Mouse (Mus musculus) C2C12 (cell line): ENCODE data around the gene Amotl2.

Experiments used
- CTCF ChIP-seq: IDR thresholded peaks from one replicate; pipeline ENCODE4 v1.5.1; 2011; ENCODE audit not compliant: control insufficient read depth, insufficient read depth, insufficient read length
- FOSL1 ChIP-seq: IDR thresholded peaks from one replicate; pipeline ENCODE4 v1.8.0; 2011; ENCODE audit warnings: mild to moderate bottlenecking, low read length; ENCODE audit not compliant: poor library complexity, insufficient read depth, severe bottlenecking
- MAX ChIP-seq: IDR thresholded peaks from one replicate; pipeline ENCODE4 v1.6.1; 2011; ENCODE audit warnings: mild to moderate bottlenecking, control low read depth
- MYOD1 ChIP-seq: IDR thresholded peaks from one replicate; pipeline ENCODE4 v1.6.1; 2011; ENCODE audit warnings: low read depth; ENCODE audit not compliant: control insufficient read depth, insufficient read length
- MYOG ChIP-seq: IDR thresholded peaks from one replicate; pipeline ENCODE4 v1.6.1; 2011; ENCODE audit not compliant: control insufficient read depth, insufficient read length; ENCODE audit errors: extremely low read depth
- USF1 ChIP-seq: IDR thresholded peaks from one replicate; pipeline ENCODE4 v1.6.1; 2011; ENCODE audit warnings: low read depth, mild to moderate bottlenecking, control low read depth, moderate library complexity

GRCm38 (mm10) chr9:102756352-102756751 lies 39.9 kb downstream of the Amotl2 start:
- TF ChIP-seq CTCF: no peak
- TF ChIP-seq MAX: no peak
- no peak for TF ChIP-seq MYOG
- TF ChIP-seq USF1: no peak
- TF ChIP-seq FOSL1: no peak
- TF ChIP-seq MYOD1: no peak
